Mouse (Mus musculus) macrophage (primary cell): ENCODE results near the gene Gpbp1. TPM values are rescaled to one million over a fixed set of nuclear protein-coding genes. Genes with fewer than 3 reads are reported as not detected.

Source experiments
- H3K27ac ChIP-seq: fragments of 350-480 bp; formaldehyde crosslinking; 2 replicates; pipeline ENCODE4 v1.9.0; 2021
- H3K36me3 ChIP-seq: fragments of 350-480 bp; formaldehyde crosslinking; 2 replicates; pipeline ENCODE4 v1.9.0; 2021; ENCODE audit errors: inconsistent target
- H3K4me3 ChIP-seq: fragments of 350-480 bp; formaldehyde crosslinking; 2 replicates; pipeline ENCODE4 v1.9.0; 2021; ENCODE audit errors: inconsistent target
- H3K79me2 ChIP-seq: fragments of 350-480 bp; formaldehyde crosslinking; 2 replicates; pipeline ENCODE4 v1.9.0; 2021; ENCODE audit errors: inconsistent target
- WGBS: methylation state at CpG from one replicate; pipeline ENCODE4 v1.1.7; 2026; ENCODE audit warnings: inconsistent platforms; ENCODE audit not compliant: missing documents; 5-methylcytosine and 5-hydroxymethylcytosine counted together
- polyA plus RNA-seq: library from polyadenylated mRNA; stranded (reverse); fragments of 250-400 nt; gene quantifications from 3 replicates; pipeline ENCODE4 v1.2.4, GENCODE M21; 2018; ENCODE audit warnings: inconsistent platforms

Gene Gpbp1
- polyA plus RNA-seq, 1 experiment from 2014 or later, result 60.3 TPM

DNA sequence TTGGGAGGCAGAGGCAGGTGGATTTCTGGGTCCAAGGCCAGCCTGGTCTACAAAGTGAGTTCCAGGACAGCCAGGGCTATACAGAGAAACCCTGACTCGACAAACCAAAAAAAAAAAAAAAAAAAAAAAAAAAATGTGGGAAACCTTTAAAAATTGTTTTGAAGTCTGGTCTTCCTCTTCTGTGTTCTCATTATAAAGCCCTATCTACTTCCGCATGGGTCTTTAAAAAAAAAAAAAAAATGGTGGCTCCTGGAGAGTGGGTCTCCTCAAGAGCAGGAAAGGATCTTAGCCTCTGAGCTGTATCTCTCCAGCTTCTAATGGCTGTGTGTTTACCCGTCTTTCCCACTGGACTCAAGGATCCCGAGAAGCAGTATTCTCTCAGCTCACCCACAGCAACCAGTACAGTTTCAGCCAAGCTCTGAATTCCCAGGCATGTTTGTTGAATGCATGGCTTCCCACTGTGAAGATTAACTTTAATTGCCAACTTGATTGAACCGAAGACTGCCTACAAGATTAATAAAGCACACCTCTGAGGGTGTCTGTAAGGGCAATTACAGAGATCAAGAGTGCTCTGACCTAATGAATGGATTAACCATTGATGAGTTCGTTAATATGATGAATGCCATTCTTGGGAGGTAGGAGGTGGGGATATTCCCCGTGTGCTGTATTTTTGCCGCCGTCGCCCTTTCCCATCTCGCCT lies 4.6 kb upstream of the Gpbp1 start:
- 92% methylated on average over 10 of the region's 11 CpGs for WGBS
- H3K27ac ChIP-seq, result no peak overlapping the region
- H3K79me2 ChIP-seq, result no peaks in the 10 kb centered on the region
- no peak overlapping the region for H3K4me3 ChIP-seq
- no peaks in the 10 kb centered on the region for H3K36me3 ChIP-seq

DNA sequence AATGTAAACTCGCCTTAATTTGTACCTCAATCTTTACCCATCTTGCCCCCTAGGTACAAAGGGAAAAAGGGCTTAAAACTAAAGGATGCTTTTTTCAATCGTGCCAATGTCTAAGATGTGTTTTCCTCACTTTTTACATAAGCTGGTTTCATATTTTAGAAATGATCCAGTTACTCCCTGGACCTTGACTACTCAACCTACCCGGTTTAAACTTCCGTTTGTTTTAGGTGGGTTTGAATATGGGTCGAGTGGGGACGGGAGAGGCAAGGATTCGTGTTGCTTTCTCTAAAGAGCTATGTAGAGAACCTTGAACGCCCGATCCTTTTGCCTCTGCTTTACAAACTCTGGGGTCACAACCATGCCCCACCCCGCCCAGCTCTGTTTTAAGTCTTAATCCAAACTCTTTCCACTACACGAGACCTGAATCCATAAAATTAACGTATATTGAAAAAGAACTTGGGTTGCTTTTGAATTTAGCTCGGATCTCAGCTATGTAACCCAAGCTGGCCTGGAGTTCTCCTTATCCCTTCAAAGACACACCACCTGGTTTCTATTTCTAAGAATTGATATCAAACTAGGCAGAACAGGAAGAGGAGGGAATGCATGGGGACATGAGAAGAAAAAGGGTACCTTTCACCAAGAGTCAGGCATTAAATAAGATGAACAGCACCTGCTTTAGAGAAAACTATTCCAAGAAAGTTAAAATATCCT lies 1.3 kb upstream of the Gpbp1 start:
- H3K79me2 ChIP-seq, result peaks cover 28% of the 10 kb centered on the region
- no peak overlapping the region for H3K27ac ChIP-seq
- 47% methylated on average over 13 of the region's 13 CpGs for WGBS
- H3K36me3 ChIP-seq, result no peaks in the 10 kb centered on the region
- peak overlapping the region; percentile 16 for H3K4me3 ChIP-seq

DNA sequence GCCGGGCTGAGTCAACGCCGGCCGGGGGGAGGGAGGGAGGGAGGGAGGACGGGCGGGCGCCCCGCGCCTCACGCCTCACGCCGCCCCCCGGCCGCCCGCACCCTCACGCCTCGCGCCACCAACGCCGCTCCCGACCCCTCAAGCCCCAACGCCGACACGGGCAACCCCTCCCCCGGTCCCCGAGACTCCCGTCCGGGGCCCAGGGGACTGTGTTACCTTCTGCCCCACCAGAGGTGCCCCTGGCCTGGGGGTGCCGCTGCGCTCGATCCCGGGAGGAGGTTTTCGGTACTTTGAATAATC lies 459 bp downstream of the Gpbp1 start:
- Histone ChIP-seq H3K36me3 (no peaks in the 10 kb centered on the region), H3K79me2 (peaks cover 46% of the 10 kb centered on the region), H3K27ac (peak overlapping the region; percentile 65), H3K4me3 (peak overlapping the region; percentile 40)
- 3% methylated on average over 25 of the region's 33 CpGs for WGBS

DNA sequence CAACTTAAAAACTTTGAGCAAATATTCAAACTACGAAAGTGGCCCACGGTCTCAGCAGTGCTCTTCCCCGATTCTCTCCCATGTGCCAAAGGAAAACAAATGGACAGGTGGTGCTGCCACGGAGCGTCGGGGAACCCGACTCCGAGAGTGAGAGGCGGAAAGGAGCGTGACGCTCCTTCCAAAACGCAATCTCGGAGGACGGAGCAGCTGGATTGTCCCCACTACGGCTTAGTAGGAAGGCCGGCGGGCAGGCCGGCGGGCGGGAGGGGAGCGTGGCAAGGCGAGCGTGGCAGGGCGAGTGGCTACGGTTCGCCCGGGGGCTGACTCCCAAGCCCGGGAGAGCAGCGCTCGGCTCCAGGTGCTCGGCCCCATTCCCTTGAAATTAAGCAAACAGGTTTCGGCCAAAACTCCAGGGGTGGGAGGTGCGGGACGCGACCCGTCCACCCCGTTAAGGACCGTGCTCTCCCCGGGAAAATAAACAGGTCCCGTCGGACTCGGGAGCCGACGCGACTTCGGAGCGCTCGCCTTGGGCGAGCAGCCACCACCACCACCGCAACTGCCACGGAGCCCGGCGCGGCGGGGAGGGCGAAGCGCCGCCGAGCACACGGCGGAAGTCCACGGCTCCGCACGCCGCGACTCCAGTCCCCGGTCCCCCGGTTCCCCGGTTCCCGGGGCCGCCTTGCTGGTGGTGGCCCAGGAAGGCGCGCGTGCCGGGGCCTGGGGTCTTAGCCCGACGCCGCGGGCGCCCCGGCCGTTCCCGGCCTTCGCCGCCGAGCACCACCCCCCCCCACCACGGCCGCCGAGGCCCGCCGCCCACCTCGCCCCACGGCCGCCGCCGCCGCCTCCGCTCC lies 1.0 kb downstream of the Gpbp1 start:
- WGBS, result under 1% methylated on average over 86 of the region's 98 CpGs
- peak overlapping the region; percentile 19; the same call in 1 of the 2 replicates for H3K27ac ChIP-seq

DNA sequence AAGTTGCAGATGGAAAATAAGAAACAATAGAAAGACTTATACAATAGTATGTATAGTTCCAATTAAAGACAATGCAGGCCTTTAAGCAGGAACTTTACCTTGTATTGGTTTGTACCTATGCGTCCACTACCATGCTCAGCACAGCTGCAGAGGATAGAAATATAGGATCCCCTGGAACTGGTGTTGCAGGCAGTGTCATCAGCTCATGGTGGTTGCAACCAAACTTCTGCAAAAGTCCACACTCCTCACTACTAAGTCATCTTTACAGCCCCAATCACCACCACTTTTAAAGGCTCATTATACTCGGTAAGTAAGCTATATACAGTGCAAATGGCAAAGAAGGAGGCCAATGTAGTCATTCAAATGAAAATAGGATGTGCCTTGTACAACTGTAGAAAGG lies 12.2 kb downstream of the Gpbp1 start:
- H3K36me3 ChIP-seq, result no peaks in the 10 kb centered on the region
- H3K4me3 ChIP-seq, result no peak overlapping the region
- no peak overlapping the region for H3K27ac ChIP-seq
- peaks cover 100% of the 10 kb centered on the region for H3K79me2 ChIP-seq
- WGBS, result 81% methylated on average over 2 of the region's 2 CpGs

More for the DNA sequence above, 1.0 kb downstream of the Gpbp1 start:
- H3K79me2 ChIP-seq, result peaks cover 52% of the 10 kb centered on the region
- H3K4me3 ChIP-seq, result peak overlapping the region; percentile 58
- H3K36me3 ChIP-seq, result no peaks in the 10 kb centered on the region

DNA sequence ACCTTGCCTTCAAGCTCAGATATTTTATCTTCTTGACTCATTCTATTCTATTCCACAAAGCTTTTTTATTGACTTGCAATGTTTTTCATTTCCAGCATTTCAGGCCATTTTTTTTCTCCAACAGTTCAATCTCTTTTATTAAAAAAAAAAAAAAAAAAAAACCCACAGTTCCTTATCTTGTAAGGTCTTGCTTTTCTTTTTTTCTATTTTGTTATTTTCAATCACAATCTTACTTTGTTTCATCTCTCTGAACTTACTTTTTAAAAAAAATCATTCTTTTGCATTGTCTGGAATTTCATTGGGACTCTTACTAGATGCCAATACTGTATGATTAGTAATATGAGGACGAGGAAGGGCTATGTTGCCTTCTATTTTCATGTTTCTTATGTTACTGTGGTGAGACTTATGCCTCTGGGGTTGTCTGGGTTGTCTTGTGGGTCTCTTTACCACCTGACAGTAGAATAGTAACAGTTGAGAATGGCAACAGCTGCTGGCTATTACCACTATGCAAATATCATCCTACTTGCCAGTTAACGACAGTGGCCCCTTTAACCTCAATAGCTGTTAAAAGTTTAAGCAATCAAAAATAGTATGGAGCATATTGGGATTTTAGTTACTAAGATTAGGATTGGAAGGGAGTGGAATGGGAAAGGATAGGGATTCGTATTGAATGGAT lies 19.2 kb downstream of the Gpbp1 start:
- no peak overlapping the region for H3K27ac ChIP-seq
- H3K4me3 ChIP-seq, result no peak overlapping the region
- WGBS, result 83% methylated on average over 3 of the region's 3 CpGs
- peaks cover 100% of the 10 kb centered on the region for H3K79me2 ChIP-seq
- no peaks in the 10 kb centered on the region for H3K36me3 ChIP-seq

DNA sequence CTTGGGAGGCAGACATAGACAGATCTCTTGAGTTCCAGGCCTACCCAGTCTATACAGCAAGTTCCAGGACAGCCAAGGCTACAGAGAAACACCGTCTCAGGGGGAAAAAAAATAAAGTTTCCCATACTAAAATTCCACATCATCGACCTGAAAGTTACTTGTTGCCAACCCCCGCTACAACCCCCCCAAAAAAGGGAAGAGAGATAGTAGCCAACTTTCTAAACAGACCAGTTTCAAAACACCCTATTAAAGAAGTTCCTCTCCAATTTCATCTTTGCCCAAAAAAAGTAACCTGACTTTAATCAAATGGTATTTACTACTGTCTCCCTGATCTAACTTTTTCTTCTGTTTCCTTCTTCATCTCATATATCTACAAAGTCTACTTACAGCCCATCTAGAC lies 22.6 kb downstream of the Gpbp1 start:
- Histone ChIP-seq H3K4me3 (no peak overlapping the region), H3K36me3 (no peaks in the 10 kb centered on the region)
- 25% methylated on average over 3 of the region's 3 CpGs for WGBS

DNA sequence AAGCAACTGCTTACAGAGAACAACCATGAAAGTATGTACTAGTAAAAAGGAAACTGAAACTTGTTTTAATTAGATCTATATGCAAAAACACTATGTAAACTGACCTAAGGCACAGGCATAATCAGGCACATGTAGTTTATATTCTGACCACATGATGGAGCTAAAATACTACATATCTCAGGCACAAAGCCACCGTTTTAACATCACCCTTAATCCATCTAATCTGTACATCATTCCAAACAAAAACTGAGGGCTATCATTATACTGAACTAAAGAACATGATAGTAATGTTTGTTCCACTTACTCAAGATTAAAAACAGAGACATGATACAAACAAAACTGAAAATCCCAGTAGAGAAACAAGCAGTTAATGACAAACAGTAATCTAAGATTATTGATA lies 28.5 kb downstream of the Gpbp1 start:
- 13% methylated on average over 1 of the region's 1 CpGs for WGBS
- Histone ChIP-seq H3K27ac (no peak overlapping the region), H3K79me2 (peaks cover 100% of the 10 kb centered on the region), H3K36me3 (no peaks in the 10 kb centered on the region), H3K4me3 (no peak overlapping the region)

More for the DNA sequence above, 22.6 kb downstream of the Gpbp1 start:
- no peak overlapping the region for H3K27ac ChIP-seq
- H3K79me2 ChIP-seq, result peaks cover 100% of the 10 kb centered on the region

DNA sequence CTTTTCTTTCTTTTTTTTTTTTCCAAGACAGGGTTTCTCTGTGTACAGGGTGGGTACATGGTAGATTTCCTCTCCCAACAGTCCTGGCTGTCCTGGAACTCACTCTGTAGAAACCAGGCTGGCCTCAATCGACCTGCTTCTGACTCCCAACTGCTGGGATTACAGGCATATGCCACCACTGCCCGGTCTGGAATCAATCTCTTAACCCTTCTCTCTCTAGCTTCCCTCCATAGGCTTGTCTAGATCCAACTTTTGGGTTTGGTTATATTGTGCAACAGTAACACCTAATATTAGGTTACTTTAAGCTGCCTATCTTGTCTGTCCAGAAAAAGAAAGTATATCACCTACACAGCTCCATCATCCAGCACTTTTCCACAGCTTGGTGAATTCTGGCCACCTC lies 33.1 kb downstream of the Gpbp1 start:
- WGBS, result 100% methylated on average over 2 of the region's 2 CpGs
- peaks cover 12% of the 10 kb centered on the region; the same call in 1 of the 2 replicates for H3K36me3 ChIP-seq
- no peak overlapping the region for H3K4me3 ChIP-seq
- peaks cover 99% of the 10 kb centered on the region for H3K79me2 ChIP-seq
- no peak overlapping the region for H3K27ac ChIP-seq

DNA sequence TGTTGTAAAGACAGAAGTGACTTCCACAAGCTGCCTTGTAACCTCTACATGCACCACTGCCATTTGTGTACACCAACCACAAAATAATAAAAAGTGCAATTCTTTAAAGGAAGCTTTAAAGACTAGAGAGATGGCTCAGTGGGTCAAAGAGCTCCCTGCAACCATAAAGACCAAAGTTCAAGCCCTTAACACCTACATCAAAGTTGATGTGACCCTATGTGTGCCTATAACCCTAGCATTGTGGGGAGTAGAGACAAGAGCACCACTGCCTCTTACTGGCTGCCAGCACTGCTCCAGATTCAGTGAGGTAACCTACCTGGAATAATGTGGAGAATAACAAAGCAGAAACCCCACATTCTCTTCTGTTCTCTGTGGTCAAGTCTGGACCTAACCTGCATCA lies 45.6 kb downstream of the Gpbp1 start:
- H3K27ac ChIP-seq, result no peak overlapping the region
- peaks cover 45% of the 10 kb centered on the region; the same call in 1 of the 2 replicates for H3K79me2 ChIP-seq
- peaks cover 14% of the 10 kb centered on the region for H3K36me3 ChIP-seq
- no peak overlapping the region for H3K4me3 ChIP-seq

DNA sequence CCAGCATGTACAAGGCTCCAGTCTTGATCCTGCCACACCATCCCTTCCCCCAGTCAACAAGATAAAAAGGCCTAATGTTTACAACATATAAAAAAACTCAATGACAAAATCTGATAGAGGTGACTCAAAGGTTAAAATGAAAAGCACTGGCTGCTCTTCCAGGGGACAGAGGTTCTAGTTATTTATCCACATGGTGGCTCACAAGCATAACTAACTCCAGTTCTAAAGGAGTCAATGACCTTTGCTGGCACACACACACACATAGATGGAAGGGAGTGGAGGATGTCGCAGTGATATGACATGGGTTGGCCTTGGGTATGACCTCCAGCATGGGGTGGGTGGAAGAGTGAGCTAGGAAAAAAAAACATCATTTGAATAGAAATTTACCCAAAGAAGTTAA lies 58.7 kb downstream of the Gpbp1 start:
- WGBS, result 100% methylated on average over 1 of the region's 1 CpGs
- Histone ChIP-seq H3K79me2 (no peaks in the 10 kb centered on the region), H3K36me3 (peaks cover 37% of the 10 kb centered on the region), H3K4me3 (no peak overlapping the region), H3K27ac (no peak overlapping the region)

DNA sequence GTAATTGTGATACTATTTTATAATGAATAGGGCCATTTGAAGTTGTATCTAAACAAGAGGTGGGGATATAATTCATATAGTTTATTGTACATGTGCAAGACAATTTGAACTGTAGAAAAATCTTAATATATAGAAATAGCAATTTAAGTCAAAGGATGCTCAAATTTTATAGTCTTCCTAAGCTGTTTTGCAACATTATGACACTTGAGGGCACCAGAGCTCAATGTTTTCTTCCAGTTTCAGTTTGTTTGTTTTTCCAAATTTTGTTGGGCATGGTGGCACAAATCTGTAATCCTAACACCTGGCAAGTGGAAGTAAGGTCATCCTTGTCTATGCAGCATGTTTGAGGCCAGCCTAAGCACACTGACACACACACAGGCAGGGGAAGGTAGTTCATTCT lies 68.6 kb downstream of the Gpbp1 start:
- H3K4me3 ChIP-seq, result no peak overlapping the region
- no peak overlapping the region for H3K27ac ChIP-seq
- no peaks in the 10 kb centered on the region for H3K79me2 ChIP-seq
- H3K36me3 ChIP-seq, result peaks cover 8% of the 10 kb centered on the region

DNA sequence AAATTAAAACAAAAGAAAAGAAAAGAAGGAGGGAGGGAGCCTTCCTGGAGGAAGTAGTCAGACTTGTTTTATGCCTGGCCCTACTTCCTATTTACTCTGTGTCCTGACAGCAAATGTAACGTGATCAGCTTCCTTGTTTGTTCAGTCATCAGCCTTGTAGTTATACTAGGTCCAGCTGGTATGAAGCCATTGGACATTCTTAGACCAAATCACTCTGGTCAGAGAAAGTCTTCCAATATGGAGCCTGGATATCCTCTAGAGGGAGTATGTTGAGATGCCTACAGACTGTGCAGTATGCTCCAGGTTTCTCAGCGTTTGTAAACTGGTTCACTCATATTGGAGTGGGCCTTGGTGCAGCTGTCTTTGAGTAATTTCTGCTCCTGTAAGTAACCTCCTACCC lies 71.8 kb downstream of the Gpbp1 start:
- Histone ChIP-seq H3K27ac (no peak overlapping the region), H3K79me2 (no peaks in the 10 kb centered on the region), H3K36me3 (no peaks in the 10 kb centered on the region), H3K4me3 (no peak overlapping the region)
- WGBS, result 49% methylated on average over 2 of the region's 2 CpGs

DNA sequence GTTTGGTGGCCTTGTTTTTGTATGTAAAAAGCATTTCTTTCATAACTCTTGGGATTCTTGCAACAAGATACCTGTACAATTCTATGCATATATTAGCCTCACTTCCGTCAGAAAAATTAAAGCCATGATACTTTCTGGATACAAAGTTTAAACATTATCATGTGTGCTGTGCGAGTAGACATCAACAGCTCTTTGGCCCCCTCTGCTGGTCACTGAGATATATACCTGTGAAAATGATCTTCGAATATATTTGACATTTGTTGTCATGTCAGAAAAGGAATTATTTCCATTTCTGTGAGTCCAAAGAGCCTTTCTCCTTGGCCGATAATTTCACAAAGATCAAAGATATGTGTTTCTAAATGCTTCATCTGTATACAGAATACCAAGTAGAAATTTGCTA lies 76.8 kb downstream of the Gpbp1 start:
- no peaks in the 10 kb centered on the region for H3K36me3 ChIP-seq
- no peak overlapping the region for H3K4me3 ChIP-seq
- no peaks in the 10 kb centered on the region for H3K79me2 ChIP-seq
- WGBS, result 10% methylated on average over 4 of the region's 4 CpGs
- no peak overlapping the region for H3K27ac ChIP-seq
